Mouse (Mus musculus): ENCODE measurements around the gene Tnfsf9. TPM values are rescaled to one million over a fixed set of nuclear protein-coding genes. Genes with fewer than 3 reads are reported as not detected.

The Tnfsf9 gene
- polyA plus RNA-seq, 1 experiment: 7.0 TPM

DNA sequence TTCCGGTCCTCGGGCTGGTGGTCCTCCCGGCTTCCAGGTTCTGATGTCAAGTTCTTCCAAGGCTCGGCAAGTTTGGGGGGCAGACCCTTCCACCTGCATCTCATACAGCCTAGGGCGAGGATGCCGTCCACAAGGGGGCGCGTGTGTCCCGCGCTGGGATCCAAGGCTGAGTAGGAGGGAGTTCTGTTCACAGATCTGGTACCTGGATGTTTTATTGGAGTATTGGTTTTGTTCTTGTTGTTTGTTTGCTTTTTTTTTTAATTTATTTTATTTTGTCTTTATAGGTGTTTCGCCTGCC, 8.6 kb upstream of the Tnfsf9 start:
- H3K27me3 ChIP-seq (ENCODE audit: control insufficient read depth, insufficient read depth, insufficient read length): no peaks in the 10 kb centered on the region
- no peak overlapping the region for H3K4me3 ChIP-seq
- peak overlapping the region; percentile 42 for H3K4me2 ChIP-seq (ENCODE audit: low read depth)
- no peaks in the 10 kb centered on the region for H3K79me2 ChIP-seq (ENCODE audit: control insufficient read depth, insufficient read depth)
- H3K36me3 ChIP-seq (ENCODE audit: control insufficient read depth, insufficient read depth): no peaks in the 10 kb centered on the region
- H3ac ChIP-seq (ENCODE audit: control insufficient read depth, insufficient read length): no peak overlapping the region
- TF ChIP-seq REST (IDR thresholded peaks at IDR 0.05; ENCODE audit: insufficient read depth, insufficient read length) (no peak), SRF (IDR thresholded peaks at IDR 0.05; ENCODE audit: control insufficient read depth, insufficient read length, low read depth) (no peak), MYOG (IDR thresholded peaks at IDR 0.05; ENCODE audit: control insufficient read depth in 1 of 3, insufficient read depth in 1 of 3, insufficient read length in 2 of 3, low read depth in 2 of 3) (no peak), CEBPB (IDR thresholded peaks at IDR 0.05; ENCODE audit: insufficient read depth, poor library complexity, severe bottlenecking) (no peak), USF1 (IDR thresholded peaks at IDR 0.05; ENCODE audit: low read depth) (no peak), POLR2AphosphoS2 (IDR thresholded peaks at IDR 0.05; ENCODE audit: insufficient read length, low read depth) (no peak), TCF12 (IDR thresholded peaks at IDR 0.05; ENCODE audit: insufficient read depth, poor library complexity, severe bottlenecking) (no peak), MAX (IDR thresholded peaks at IDR 0.05; ENCODE audit: low read depth) (no peak), TCF3 (IDR thresholded peaks at IDR 0.05; ENCODE audit: insufficient read length, low read depth) (no peak), E2F4 (IDR thresholded peaks at IDR 0.05; ENCODE audit: insufficient read depth) (no peak), POLR2A (IDR thresholded peaks at IDR 0.05; ENCODE audit: insufficient read length, low read depth) (no peak)

DNA sequence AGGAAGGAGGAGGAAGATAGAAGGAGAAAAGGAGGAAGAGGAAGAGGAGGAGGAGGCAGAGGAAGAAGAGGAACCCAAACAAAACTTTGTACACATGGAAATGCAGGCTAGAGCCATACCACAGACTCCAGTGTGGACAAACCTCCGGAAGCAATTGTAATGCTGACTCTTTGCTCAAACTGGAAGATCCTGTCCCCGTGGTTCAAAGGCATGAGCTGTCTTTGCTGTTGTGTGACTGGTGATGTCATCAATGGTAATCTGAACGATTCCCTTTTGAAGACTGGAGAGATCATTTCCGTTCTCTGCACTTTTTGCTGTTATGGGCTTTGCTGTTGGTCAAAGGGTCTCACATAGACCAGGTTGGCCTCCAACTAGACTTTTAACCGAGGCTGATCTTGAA, 6.8 kb upstream of the Tnfsf9 start:
- no peaks in the 10 kb centered on the region for H3K36me3 ChIP-seq (ENCODE audit: control insufficient read depth, insufficient read depth)
- H3ac ChIP-seq (ENCODE audit: control insufficient read depth, insufficient read length): no peak overlapping the region
- no peak for TF ChIP-seq MYOG (IDR thresholded peaks at IDR 0.05; ENCODE audit: control insufficient read depth in 1 of 3, insufficient read depth in 1 of 3, insufficient read length in 2 of 3, low read depth in 2 of 3)
- no peak for TF ChIP-seq POLR2A (IDR thresholded peaks at IDR 0.05; ENCODE audit: insufficient read length, low read depth)
- no peak for TF ChIP-seq MYOD1 (IDR thresholded peaks at IDR 0.05; ENCODE audit: control insufficient read depth in 1 of 3, insufficient read length in 2 of 3, low read depth in 2 of 3)
- no peak for TF ChIP-seq CEBPB (IDR thresholded peaks at IDR 0.05; ENCODE audit: insufficient read depth, poor library complexity, severe bottlenecking)
- TF ChIP-seq TCF12 (IDR thresholded peaks at IDR 0.05; ENCODE audit: insufficient read depth, poor library complexity, severe bottlenecking): no peak
- TF ChIP-seq MAX (IDR thresholded peaks at IDR 0.05; ENCODE audit: low read depth): no peak
- TF ChIP-seq TCF3 (IDR thresholded peaks at IDR 0.05; ENCODE audit: insufficient read length, low read depth): no peak
- TF ChIP-seq E2F4 (IDR thresholded peaks at IDR 0.05; ENCODE audit: insufficient read depth): no peak
- no peak for TF ChIP-seq POLR2AphosphoS2 (IDR thresholded peaks at IDR 0.05; ENCODE audit: insufficient read length, low read depth)
- no peak for TF ChIP-seq REST (IDR thresholded peaks at IDR 0.05; ENCODE audit: insufficient read depth, insufficient read length)
- no peak for TF ChIP-seq USF1 (IDR thresholded peaks at IDR 0.05; ENCODE audit: low read depth)
- TF ChIP-seq SRF (IDR thresholded peaks at IDR 0.05; ENCODE audit: control insufficient read depth, insufficient read length, low read depth): no peak
- no peaks in the 10 kb centered on the region for H3K79me2 ChIP-seq (ENCODE audit: control insufficient read depth, insufficient read depth)
- no peaks in the 10 kb centered on the region for H3K27me3 ChIP-seq (ENCODE audit: control insufficient read depth, insufficient read depth, insufficient read length)
- no peak overlapping the region for H3K4me2 ChIP-seq (ENCODE audit: low read depth)
- H3K4me3 ChIP-seq: no peak overlapping the region

DNA sequence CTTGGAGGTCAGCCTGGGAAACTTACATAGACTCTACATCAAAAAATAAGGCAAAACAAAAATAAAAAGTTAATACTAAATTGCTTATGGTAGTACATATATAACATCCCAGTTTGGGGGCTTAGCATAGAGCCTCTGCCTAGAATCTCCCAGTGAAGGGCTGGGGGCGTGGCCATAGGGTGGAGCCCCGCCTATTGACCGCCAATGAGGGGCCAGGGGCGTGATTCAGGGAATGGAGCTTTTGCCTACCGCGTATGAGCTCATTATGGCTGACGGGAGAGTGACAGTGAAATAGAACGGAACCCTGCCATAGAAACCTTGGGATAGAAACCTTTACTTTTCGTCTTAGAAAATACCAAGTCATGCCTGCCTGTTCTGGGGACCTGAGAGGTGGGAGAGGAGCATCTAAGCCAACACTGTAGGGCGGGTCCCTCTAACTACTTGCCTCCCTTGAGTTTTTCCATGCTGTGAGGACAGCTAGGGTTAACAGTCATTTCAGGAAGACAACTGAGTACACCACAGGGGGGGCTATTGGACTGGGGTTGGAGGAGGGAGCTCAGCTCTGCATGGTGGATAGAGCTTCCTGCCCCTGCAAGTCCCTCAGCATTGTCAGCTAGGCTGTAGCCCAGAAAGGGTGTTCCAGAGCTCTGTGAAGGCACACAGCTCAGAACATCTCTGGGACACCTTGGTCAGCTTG, 5.3 kb upstream of the Tnfsf9 start:
- no peaks in the 10 kb centered on the region for H3K27me3 ChIP-seq (ENCODE audit: control insufficient read depth, insufficient read depth, insufficient read length)
- TF ChIP-seq TCF3 (IDR thresholded peaks at IDR 0.05; ENCODE audit: insufficient read length, low read depth) (no peak), USF1 (IDR thresholded peaks at IDR 0.05; ENCODE audit: low read depth) (no peak), TCF12 (IDR thresholded peaks at IDR 0.05; ENCODE audit: insufficient read depth, poor library complexity, severe bottlenecking) (no peak), POLR2AphosphoS2 (IDR thresholded peaks at IDR 0.05; ENCODE audit: insufficient read length, low read depth) (no peak), POLR2A (IDR thresholded peaks at IDR 0.05; ENCODE audit: insufficient read length, low read depth) (no peak), E2F4 (IDR thresholded peaks at IDR 0.05; ENCODE audit: insufficient read depth) (no peak), REST (IDR thresholded peaks at IDR 0.05; ENCODE audit: insufficient read depth, insufficient read length) (no peak), MAX (IDR thresholded peaks at IDR 0.05; ENCODE audit: low read depth) (no peak), MYOD1 (IDR thresholded peaks at IDR 0.05; ENCODE audit: control insufficient read depth in 1 of 3, insufficient read length in 2 of 3, low read depth in 2 of 3) (no peak), SRF (IDR thresholded peaks at IDR 0.05; ENCODE audit: control insufficient read depth, insufficient read length, low read depth) (no peak), CEBPB (IDR thresholded peaks at IDR 0.05; ENCODE audit: insufficient read depth, poor library complexity, severe bottlenecking) (no peak), MYOG (IDR thresholded peaks at IDR 0.05; ENCODE audit: control insufficient read depth in 1 of 3, insufficient read depth in 1 of 3, insufficient read length in 2 of 3, low read depth in 2 of 3) (no peak)

DNA sequence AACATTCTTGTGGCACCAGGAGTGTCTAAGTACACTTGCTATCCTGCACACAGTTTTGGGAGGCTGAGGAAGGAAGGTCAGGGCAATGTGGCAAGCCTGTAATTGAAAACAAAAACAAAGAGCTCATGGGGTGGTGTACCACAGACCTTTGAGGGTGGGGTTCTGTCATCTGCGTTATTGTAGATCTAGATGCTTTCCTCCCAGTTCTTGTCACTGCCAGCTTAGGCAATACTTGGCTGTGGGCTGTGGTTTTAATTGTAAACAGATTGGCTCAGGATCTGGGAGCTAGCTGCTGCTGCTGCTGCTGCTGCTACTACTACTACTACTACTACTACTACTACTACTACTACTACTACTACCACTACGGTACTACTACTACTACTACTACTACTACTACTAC, 2.8 kb upstream of the Tnfsf9 start:
- TF ChIP-seq CEBPB (IDR thresholded peaks at IDR 0.05; ENCODE audit: insufficient read depth, poor library complexity, severe bottlenecking) (no peak), POLR2AphosphoS2 (IDR thresholded peaks at IDR 0.05; ENCODE audit: insufficient read length, low read depth) (no peak), E2F4 (IDR thresholded peaks at IDR 0.05; ENCODE audit: insufficient read depth) (no peak), TCF3 (IDR thresholded peaks at IDR 0.05; ENCODE audit: insufficient read length, low read depth) (no peak), MAX (IDR thresholded peaks at IDR 0.05; ENCODE audit: low read depth) (no peak), REST (IDR thresholded peaks at IDR 0.05; ENCODE audit: insufficient read depth, insufficient read length) (no peak), MYOG (IDR thresholded peaks at IDR 0.05; ENCODE audit: control insufficient read depth in 1 of 3, insufficient read depth in 1 of 3, insufficient read length in 2 of 3, low read depth in 2 of 3) (no peak), USF1 (IDR thresholded peaks at IDR 0.05; ENCODE audit: low read depth) (no peak), MYOD1 (IDR thresholded peaks at IDR 0.05; ENCODE audit: control insufficient read depth in 1 of 3, insufficient read length in 2 of 3, low read depth in 2 of 3) (no peak), TCF12 (IDR thresholded peaks at IDR 0.05; ENCODE audit: insufficient read depth, poor library complexity, severe bottlenecking) (no peak), POLR2A (IDR thresholded peaks at IDR 0.05; ENCODE audit: insufficient read length, low read depth) (no peak), SRF (IDR thresholded peaks at IDR 0.05; ENCODE audit: control insufficient read depth, insufficient read length, low read depth) (no peak)
- H3K79me2 ChIP-seq (ENCODE audit: control insufficient read depth, insufficient read depth): peaks cover 11% of the 10 kb centered on the region
- H3ac ChIP-seq (ENCODE audit: control insufficient read depth, insufficient read length): no peak overlapping the region
- no peaks in the 10 kb centered on the region for H3K27me3 ChIP-seq (ENCODE audit: control insufficient read depth, insufficient read depth, insufficient read length)
- no peaks in the 10 kb centered on the region for H3K36me3 ChIP-seq (ENCODE audit: control insufficient read depth, insufficient read depth)
- H3K4me3 ChIP-seq: no peak overlapping the region
- H3K4me2 ChIP-seq (ENCODE audit: low read depth): no peak overlapping the region

More for the DNA sequence above, 5.3 kb upstream of the Tnfsf9 start:
- Histone ChIP-seq H3K4me3 (no peak overlapping the region), H3K4me2 (ENCODE audit: low read depth) (no peak overlapping the region), H3ac (ENCODE audit: control insufficient read depth, insufficient read length) (no peak overlapping the region), H3K36me3 (ENCODE audit: control insufficient read depth, insufficient read depth) (no peaks in the 10 kb centered on the region), H3K79me2 (ENCODE audit: control insufficient read depth, insufficient read depth) (no peaks in the 10 kb centered on the region)
